Mouse (Mus musculus) neural tube, embryonic 12.5 days (tissue): Measurements from ENCODE around the gene Ccl3. TPM values are rescaled to one million over a fixed set of nuclear protein-coding genes. Genes with fewer than 3 reads are reported as not detected.

Experiments
- ATAC-seq: fragments of 200-750 bp; cut with Nextera tagmentation; 2 replicates; pipeline ENCODE4 v1.8.0; 2017; ENCODE audit warnings: low read depth, mild to moderate bottlenecking, moderate TSS enrichment, moderate library complexity; ENCODE audit not compliant: low FRiP score
- H3K27ac ChIP-seq: fragments of 300-500 bp; sonication (generic); 2 replicates; pipeline ENCODE4 v1.5.1; 2016
- H3K27me3 ChIP-seq: fragments of 300-500 bp; sonication (generic); replicated peaks from 2 replicates; pipeline ENCODE4 v1.6.1; 2016; ENCODE audit warnings: mild to moderate bottlenecking
- H3K36me3 ChIP-seq: fragments of 300-500 bp; sonication (generic); 2 replicates; pipeline ENCODE4 v1.6.1; 2016; ENCODE audit warnings: mild to moderate bottlenecking
- H3K4me1 ChIP-seq: fragments of 300-500 bp; sonication (generic); 2 replicates; pipeline ENCODE4 v1.6.1; 2016
- H3K4me2 ChIP-seq: fragments of 300-500 bp; sonication (generic); replicated peaks from 2 replicates; pipeline ENCODE4 v1.6.1; 2016; ENCODE audit warnings: mild to moderate bottlenecking
- H3K4me3 ChIP-seq: fragments of 300-500 bp; sonication (generic); 2 replicates; pipeline ENCODE4 v1.5.1; 2016
- H3K9ac ChIP-seq: fragments of 300-500 bp; sonication (generic); 2 replicates; pipeline ENCODE4 v1.6.1; 2016; ENCODE audit warnings: mild to moderate bottlenecking
- H3K9me3 ChIP-seq: fragments of 300-500 bp; sonication (generic); 2 replicates; pipeline ENCODE4 v1.6.1; 2016; ENCODE audit warnings: mild to moderate bottlenecking
- WGBS: fragments of 180-500 bp; shearing (Covaris S2); methylation state at CpG from one replicate; pipeline ENCODE4 v1.1.7; 2016; 5-methylcytosine and 5-hydroxymethylcytosine counted together
- polyA plus RNA-seq: library from polyadenylated mRNA; unstranded; fragments of >200 nt; fragmentation: Nextera tagmentation; extraction: Ambion mirVana; gene quantifications from 2 replicates; pipeline ENCODE4 v1.2.1, GENCODE M21; 2016

The Ccl3 gene
- polyA plus RNA-seq: 1.5 and 1.7 TPM in 2 replicates

DNA sequence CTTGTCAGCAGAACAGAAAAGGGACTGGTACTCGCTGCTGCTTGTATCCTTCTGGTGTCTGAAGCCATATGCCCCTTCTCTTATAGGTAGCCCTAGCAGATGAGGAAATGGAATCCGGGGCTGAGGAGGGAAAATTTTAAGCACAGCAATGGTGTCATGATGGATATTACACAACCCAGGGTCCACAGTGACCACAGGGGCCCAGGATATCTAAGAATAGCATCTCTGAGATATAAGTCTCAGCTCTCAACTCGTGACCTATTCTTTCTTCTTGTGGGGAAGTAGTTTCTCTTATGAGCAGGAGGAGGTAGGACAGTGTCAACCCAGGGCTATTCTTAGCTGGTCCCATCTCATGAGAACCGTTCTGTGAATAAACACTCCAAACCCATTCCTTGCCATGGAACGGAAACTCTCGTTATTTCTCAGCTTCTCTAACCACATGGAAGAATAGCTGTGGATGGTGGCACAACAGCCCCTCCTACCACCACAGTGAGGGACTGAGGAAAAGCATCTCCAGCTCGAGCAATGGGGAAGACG is at the start of gene Ccl3:
Gene Ccl3, minus strand, starts transcription at position 51 of the 537 bp plus-strand sequence.
- Histone ChIP-seq H3K36me3 (no peaks in the 10 kb centered on the region), H3K9me3 (no peaks in the 10 kb centered on the region), H3K27ac (no peak within 1 kb of the TSS), H3K27me3 (no peaks in the 10 kb centered on the region), H3K4me2 (no peak within 1 kb of the TSS), H3K9ac (no peak within 1 kb of the TSS), H3K4me3 (no peak within 1 kb of the TSS), H3K4me1 (no peaks in the 10 kb centered on the region)
- ATAC-seq: no peak
- 85% methylated on average over 8 of the region's 8 CpGs for WGBS

DNA sequence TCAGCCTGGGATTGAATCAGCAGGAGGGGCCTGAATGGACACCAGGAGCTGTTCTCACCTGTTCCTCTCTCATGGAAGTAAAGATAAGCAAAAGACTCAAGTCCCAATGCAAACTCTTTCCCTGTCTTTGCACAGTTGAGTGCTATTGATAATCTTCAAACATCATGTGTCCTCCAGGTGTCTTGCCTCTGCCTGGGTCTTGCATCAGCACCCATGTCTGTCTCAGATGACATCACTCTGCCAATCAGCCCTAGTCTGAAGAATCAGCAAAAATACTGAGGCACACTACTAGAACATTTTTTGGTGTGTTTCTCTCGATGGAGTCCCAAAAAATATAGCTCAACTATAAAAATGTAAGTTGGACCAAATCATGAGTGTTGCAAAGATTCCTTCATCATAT is 42.9 kb upstream of the Ccl3 start:
- 53% methylated on average over 1 of the region's 1 CpGs for WGBS
- ATAC-seq: no peak
- no peaks in the 10 kb centered on the region for H3K9me3 ChIP-seq
- H3K4me1 ChIP-seq: no peaks in the 10 kb centered on the region
- H3K36me3 ChIP-seq: no peaks in the 10 kb centered on the region
- no peak overlapping the region for H3K4me2 ChIP-seq
- H3K27ac ChIP-seq: no peak overlapping the region
- no peak overlapping the region for H3K9ac ChIP-seq
- H3K27me3 ChIP-seq: no peaks in the 10 kb centered on the region
- no peak overlapping the region for H3K4me3 ChIP-seq

DNA sequence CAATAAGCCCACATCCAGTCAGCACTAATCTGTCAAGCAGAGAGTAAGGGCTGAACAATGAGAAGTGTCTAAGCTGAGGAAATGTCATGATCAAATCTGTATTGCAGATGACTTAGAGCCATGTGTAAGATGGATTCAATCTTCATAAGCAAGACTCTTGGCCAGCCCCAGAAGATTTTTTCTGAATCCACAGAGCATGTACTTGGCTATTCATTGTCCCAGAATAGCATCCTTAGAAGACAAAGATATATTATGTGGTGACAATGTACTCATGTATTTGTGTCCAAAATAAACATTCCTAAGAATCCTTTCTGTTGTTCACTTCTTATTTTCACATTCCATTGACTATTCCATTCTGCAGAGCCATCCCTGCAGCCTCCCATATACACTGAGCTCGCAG is 40.8 kb upstream of the Ccl3 start:
- no peaks in the 10 kb centered on the region for H3K27me3 ChIP-seq
- no peaks in the 10 kb centered on the region for H3K4me1 ChIP-seq
- no peak overlapping the region for H3K4me2 ChIP-seq
- no peak overlapping the region for H3K9ac ChIP-seq
- no peaks in the 10 kb centered on the region for H3K36me3 ChIP-seq
- no peak for ATAC-seq
- H3K4me3 ChIP-seq: no peak overlapping the region
- no peak overlapping the region for H3K27ac ChIP-seq
- 79% methylated on average over 1 of the region's 1 CpGs for WGBS
- H3K9me3 ChIP-seq: no peaks in the 10 kb centered on the region

DNA sequence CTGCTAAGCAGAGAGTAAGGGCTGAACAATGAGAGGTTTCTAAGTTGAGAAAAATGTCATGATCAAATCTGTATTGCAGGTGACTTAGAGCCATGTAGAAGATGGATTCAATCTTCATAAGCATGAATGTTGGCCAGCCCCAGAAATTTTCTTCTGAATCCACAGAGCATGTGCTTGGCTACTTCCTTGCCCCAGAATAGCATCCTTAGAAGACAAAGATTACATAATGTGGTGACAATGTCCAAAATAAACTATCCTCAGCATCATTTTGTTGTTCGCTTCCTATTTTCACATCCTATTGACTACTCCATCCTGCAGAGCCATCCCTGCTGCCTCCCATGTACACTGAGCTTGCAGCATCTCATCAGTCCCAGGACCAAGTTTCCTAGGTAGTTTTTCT is 26.5 kb upstream of the Ccl3 start:
- no peak overlapping the region for H3K9ac ChIP-seq
- ATAC-seq: no peak
- H3K27ac ChIP-seq: no peak overlapping the region
- no peaks in the 10 kb centered on the region for H3K27me3 ChIP-seq
- H3K4me2 ChIP-seq: no peak overlapping the region
- H3K4me3 ChIP-seq: no peak overlapping the region
- no peaks in the 10 kb centered on the region for H3K9me3 ChIP-seq
- WGBS: 97% methylated on average over 1 of the region's 1 CpGs
- no peaks in the 10 kb centered on the region for H3K4me1 ChIP-seq
- H3K36me3 ChIP-seq: no peaks in the 10 kb centered on the region

- no peaks in the 10 kb centered on the region for H3K4me1 ChIP-seq
- H3K4me2 ChIP-seq: no peak overlapping the region
- no peaks in the 10 kb centered on the region for H3K9me3 ChIP-seq
- H3K27ac ChIP-seq: no peak overlapping the region
- no peak overlapping the region for H3K9ac ChIP-seq
- H3K4me3 ChIP-seq: no peak overlapping the region
- ATAC-seq: no peak
- no peaks in the 10 kb centered on the region for H3K27me3 ChIP-seq
- H3K36me3 ChIP-seq: no peaks in the 10 kb centered on the region
These were observed 22.6 kb upstream of the Ccl3 start for GRCm38 (mm10) chr11:83671743-83672142.

DNA sequence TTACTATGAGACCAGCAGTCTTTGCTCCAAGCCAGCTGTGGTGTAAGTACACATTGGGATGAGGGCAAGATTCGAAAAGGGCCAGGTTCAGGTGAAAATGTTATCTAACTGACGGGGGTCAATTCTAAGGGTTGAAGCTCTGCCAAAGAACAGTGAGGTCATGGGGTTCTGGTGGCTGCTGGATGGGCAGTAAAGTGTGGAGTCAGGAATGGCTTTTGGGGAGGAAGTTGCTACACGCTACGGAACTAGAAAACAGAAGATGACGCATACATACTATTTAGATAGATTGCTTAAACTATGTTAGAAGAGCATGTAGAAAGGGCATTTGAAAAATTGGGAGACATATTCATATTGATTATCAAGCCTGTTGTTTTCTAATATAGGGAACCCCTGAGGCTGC is 14.4 kb upstream of the Ccl3 start:
- 90% methylated on average over 5 of the region's 5 CpGs for WGBS
- no peak overlapping the region for H3K4me2 ChIP-seq

DNA sequence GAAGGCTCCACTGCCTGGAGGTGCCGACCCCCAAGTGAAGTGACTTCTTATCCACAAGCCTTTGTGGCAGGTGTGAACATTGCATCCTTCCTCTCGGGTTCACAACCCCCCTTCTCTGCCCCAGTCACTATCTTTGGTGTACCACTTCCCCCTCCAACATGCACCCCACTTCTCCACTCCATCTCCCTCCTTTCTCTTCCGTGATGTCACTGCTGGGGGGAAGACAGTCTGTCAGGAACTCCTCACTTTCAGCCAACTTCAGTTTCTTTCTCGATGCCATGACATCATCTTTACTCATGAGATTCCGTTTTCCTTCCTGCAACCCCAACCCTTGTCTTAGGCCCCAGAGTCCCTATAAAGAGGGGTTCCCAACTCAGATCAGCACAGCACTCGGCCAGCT is 13.0 kb upstream of the Ccl3 start, which contains the start of gene Ccl4:
Gene Ccl4, plus strand, starts transcription at position 381 of the 400 bp plus-strand sequence.
- Histone ChIP-seq H3K27me3 (no peaks in the 10 kb centered on the region), H3K27ac (no peak within 1 kb of the TSS), H3K4me2 (no peak within 1 kb of the TSS), H3K36me3 (no peaks in the 10 kb centered on the region), H3K4me1 (no peaks in the 10 kb centered on the region), H3K9me3 (no peaks in the 10 kb centered on the region), H3K4me3 (no peak within 1 kb of the TSS), H3K9ac (no peak within 1 kb of the TSS)
- no peak for ATAC-seq
- WGBS: 86% methylated on average over 6 of the region's 6 CpGs

More for the DNA sequence above, 14.4 kb upstream of the Ccl3 start:
- no peak for ATAC-seq
- Histone ChIP-seq H3K27ac (no peak overlapping the region), H3K9me3 (no peaks in the 10 kb centered on the region), H3K4me3 (no peak overlapping the region), H3K9ac (no peak overlapping the region), H3K36me3 (no peaks in the 10 kb centered on the region), H3K4me1 (no peaks in the 10 kb centered on the region), H3K27me3 (no peaks in the 10 kb centered on the region)

DNA sequence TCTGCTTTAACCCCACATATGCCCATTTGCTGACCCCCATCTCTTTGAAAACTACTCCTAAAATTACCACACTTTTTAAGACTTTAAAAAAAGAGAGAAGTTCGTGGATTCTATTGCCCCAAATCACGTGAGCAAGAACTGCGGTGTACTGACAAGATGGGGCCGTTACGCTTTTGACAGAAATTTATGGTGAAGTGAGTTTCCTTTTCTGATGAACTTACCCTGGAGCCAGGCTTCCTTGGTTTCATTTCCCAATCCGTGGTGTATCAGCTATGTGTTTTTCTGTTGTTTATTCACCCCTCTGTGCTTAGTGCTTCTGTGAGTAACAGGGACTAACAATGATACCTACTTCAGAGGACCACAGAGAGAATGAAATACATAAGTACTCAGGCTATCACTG is 9.6 kb upstream of the Ccl3 start:
- 77% methylated on average over 6 of the region's 6 CpGs for WGBS
- no peaks in the 10 kb centered on the region for H3K9me3 ChIP-seq
- H3K27ac ChIP-seq: no peak overlapping the region
- ATAC-seq: no peak
- H3K4me3 ChIP-seq: no peak overlapping the region
- H3K36me3 ChIP-seq: no peaks in the 10 kb centered on the region
- no peaks in the 10 kb centered on the region for H3K27me3 ChIP-seq
- no peak overlapping the region for H3K9ac ChIP-seq
- no peaks in the 10 kb centered on the region for H3K4me1 ChIP-seq
- no peak overlapping the region for H3K4me2 ChIP-seq

DNA sequence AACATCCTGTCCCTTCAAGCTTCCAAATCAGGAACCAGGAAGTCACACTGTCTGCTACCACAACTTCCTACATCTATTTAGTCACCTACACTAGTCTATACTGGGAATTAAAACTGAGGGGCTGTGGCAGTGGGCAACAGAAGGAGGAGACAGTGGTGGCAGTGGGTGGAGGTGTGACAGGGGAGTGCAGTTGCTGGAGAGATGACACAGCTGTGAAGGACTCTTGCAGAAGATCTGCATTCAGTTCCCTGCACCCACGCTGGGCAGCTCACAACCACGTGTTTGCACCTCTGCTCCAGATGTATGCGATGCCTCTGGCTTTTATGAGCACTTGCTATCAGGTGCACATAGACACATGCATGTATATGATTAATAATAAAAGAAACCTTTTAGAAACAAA is 8.4 kb upstream of the Ccl3 start:
- Histone ChIP-seq H3K36me3 (no peaks in the 10 kb centered on the region), H3K4me2 (no peak overlapping the region), H3K27me3 (no peaks in the 10 kb centered on the region), H3K4me3 (no peak overlapping the region), H3K27ac (no peak overlapping the region), H3K9ac (no peak overlapping the region), H3K4me1 (no peaks in the 10 kb centered on the region), H3K9me3 (no peaks in the 10 kb centered on the region)
- ATAC-seq: no peak
- 83% methylated on average over 3 of the region's 3 CpGs for WGBS

DNA sequence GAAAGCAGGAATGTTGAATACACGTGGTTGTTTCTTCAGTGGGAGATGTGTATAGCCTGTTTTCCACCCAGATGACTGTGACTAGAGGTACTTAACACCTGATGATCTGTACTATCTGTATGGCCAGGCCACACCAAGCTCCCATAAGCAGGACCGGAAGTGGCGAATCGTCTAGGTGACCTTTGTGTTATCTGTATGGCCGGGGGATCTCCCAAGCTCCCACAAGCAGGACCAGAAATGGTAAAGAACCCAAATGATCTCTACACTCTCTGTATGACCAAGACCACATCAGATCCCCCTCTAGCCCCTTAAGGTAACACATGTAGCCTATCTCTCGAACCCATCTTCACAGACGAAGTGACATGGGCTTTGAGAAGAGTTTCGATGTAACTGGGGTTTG is 5.5 kb upstream of the Ccl3 start:
- Histone ChIP-seq H3K9me3 (no peaks in the 10 kb centered on the region), H3K36me3 (no peaks in the 10 kb centered on the region), H3K4me3 (no peak overlapping the region), H3K27ac (no peak overlapping the region), H3K4me2 (no peak overlapping the region), H3K4me1 (no peaks in the 10 kb centered on the region), H3K27me3 (no peaks in the 10 kb centered on the region), H3K9ac (no peak overlapping the region)
- 88% methylated on average over 8 of the region's 8 CpGs for WGBS
- ATAC-seq: no peak

GRCm38 (mm10) chr11:83646356-83647149 is 2.6 kb downstream of the Ccl3 start:
- H3K36me3 ChIP-seq: no peaks in the 10 kb centered on the region
- no peaks in the 10 kb centered on the region for H3K4me1 ChIP-seq
- no peak for ATAC-seq
- H3K9me3 ChIP-seq: no peaks in the 10 kb centered on the region
- H3K27ac ChIP-seq: no peak overlapping the region
- no peak overlapping the region for H3K9ac ChIP-seq
- H3K4me3 ChIP-seq: no peak overlapping the region
- H3K4me2 ChIP-seq: no peak overlapping the region
- WGBS: 94% methylated on average over 6 of the region's 6 CpGs
- H3K27me3 ChIP-seq: no peaks in the 10 kb centered on the region

DNA sequence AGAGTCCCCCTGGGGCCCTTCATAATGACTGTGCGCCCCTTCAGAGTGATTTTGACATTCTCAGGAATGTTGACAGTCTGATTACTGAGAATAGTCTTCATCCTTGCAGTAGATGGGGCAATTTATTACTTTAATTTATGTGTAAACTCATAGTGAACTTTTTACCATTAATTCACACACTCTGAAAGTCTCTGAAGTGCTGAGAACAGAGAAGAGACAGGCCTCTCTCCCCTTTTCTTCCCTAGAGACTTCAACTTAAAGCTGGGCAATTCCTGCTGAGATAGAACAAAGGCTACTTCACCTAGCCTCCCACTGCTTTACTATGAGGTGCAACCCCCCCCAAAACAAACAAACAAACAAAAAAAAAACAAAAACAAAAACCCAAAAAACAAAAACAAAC is 3.6 kb downstream of the Ccl3 start, which contains the start of gene Rpl9-ps1:
Gene Rpl9-ps1, minus strand, starts transcription at position 101 of the 400 bp plus-strand sequence.
- no peaks in the 10 kb centered on the region for H3K4me1 ChIP-seq
- H3K4me2 ChIP-seq: no peak within 1 kb of the TSS
- H3K27me3 ChIP-seq: no peaks in the 10 kb centered on the region
- WGBS: 79% methylated on average over 1 of the region's 1 CpGs
- H3K4me3 ChIP-seq: no peak within 1 kb of the TSS
- ATAC-seq: no peak
- H3K9me3 ChIP-seq: no peaks in the 10 kb centered on the region
- no peaks in the 10 kb centered on the region for H3K36me3 ChIP-seq
- H3K27ac ChIP-seq: no peak within 1 kb of the TSS
- H3K9ac ChIP-seq: no peak within 1 kb of the TSS

DNA sequence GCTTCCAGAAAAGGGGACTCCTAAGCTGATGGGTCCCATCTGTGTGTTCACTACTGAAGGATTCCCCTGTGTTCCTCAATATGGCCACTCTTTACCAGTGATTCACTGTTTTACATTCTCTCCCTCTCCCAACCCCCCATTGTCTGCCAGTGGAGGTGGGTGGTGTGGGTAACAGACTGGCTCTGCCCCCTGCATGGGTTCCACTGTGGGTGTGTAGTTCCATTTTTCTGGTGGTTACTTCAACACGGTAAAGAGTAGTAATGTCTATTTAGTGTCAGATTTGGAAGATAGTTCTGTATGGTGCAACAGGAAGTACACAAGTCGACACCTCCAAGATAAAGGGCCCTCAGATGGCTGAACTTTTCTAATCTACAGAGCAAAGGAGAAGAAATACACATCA is 7.9 kb downstream of the Ccl3 start:
- H3K9ac ChIP-seq: no peak overlapping the region
- WGBS: 90% methylated on average over 2 of the region's 2 CpGs
- no peak for ATAC-seq
- H3K4me3 ChIP-seq: no peak overlapping the region
- no peaks in the 10 kb centered on the region for H3K27me3 ChIP-seq
- H3K27ac ChIP-seq: no peak overlapping the region
- no peak overlapping the region for H3K4me2 ChIP-seq
- H3K4me1 ChIP-seq: no peaks in the 10 kb centered on the region
- no peaks in the 10 kb centered on the region for H3K9me3 ChIP-seq
- H3K36me3 ChIP-seq: no peaks in the 10 kb centered on the region
